Mouse (Mus musculus) bone marrow, adult 2 months (tissue): ENCODE data around the gene Cacna1e.

Source experiments
- CTCF ChIP-seq: fragments of 200-500 bp; IDR thresholded peaks from 2 replicates; pipeline ENCODE4 v1.5.1; 2011; ENCODE audit warnings: low read length, control low read depth; ENCODE audit not compliant: control insufficient read depth, insufficient read depth
- POLR2A ChIP-seq: fragments of 200-500 bp; IDR thresholded peaks from 2 replicates; pipeline ENCODE4 v1.6.1; 2011; ENCODE audit warnings: low read depth, mild to moderate bottlenecking, control low read depth, low read length, borderline replicate concordance; ENCODE audit not compliant: control insufficient read depth

GRCm38 (mm10) chr1:154391979-154392378 is 492.3 kb downstream of the Cacna1e start:
- TF ChIP-seq POLR2A (no peak), CTCF (no peak)
